Mouse (Mus musculus): ENCODE measurements around the gene Eif3g.

The Eif3g gene

DNA sequence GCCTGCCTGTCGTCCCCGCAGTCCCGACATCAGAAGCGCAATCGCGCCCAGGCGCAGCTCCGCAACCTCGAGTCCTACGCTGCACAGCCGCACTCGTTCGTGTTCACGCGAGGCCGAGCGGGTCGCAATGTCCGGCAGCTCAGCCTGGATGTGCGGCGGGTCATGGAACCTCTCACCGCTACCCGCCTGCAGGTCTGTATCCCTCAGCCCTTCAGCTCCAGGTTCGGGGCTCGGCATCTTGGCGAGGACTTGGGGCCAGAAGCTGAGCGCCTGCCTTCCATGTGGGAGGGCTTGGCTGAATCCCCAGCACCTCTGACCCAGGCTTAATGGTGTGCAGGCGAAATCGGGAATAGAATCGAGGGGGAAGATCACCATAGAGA lies 10.0 kb downstream of the Eif3g start:
- DNase-seq (ENCODE audit: low read depth, low spot score) = no peak

DNA sequence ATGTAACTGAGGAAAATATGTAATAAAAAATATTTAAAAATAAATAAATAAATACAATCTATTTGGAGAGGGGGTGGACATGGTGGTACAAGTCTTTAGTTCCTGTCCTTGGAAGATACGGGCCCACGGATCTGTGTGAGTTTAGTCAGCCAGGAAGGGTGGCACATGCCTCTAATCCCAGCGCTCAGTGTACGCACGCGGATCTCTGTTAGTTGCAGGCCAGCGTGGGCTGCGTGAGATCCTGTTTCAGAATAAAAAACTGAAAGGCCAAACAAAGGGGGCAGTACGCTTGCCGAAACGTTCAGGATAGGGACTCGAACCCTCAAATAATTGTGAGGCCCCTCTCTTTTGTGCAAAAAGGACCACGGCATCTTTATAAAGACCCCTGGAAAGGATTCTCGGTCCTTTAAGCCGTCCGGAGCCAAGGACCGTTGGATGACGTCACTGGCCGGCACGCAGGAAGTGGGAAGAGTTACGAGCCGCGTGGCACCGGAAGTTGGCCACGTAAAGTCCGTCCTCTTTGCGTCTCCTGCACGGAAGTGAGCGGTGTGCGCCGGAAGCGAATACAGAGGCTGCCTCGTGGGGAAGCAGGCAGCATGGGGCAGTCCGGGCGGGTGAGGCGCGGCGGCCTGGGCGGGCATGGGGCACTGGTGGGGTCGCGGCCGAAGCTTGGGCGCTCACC lies 10.6 kb downstream of the Eif3g start, which contains the start of gene Ppan:
Gene Ppan, plus strand, starts transcription at position 472 of the 682 bp plus-strand sequence.
- peak; percentile 84 for DNase-seq (ENCODE audit: low read depth, low spot score)

DNA sequence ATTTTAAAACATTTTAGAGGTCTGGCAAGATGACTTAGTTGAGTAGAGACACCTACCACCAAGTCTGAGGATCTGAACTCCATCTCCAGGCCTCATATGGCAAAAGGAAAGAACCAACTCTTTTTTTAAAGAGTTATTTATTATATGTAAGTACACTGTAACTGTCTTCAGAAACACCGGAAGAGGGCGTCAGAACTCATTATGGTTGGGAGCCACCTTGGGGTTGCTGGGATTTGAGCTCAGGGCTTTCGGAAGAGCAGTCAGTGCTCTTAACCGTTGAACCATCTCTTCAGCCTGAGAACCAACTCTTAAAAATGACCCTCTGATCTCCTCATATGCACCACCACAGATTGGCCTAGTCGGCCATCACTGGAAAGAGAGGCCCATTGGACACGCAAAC lies 11.2 kb downstream of the Eif3g start:
- DNase-seq (ENCODE audit: low read depth, low spot score) = no peak

DNA sequence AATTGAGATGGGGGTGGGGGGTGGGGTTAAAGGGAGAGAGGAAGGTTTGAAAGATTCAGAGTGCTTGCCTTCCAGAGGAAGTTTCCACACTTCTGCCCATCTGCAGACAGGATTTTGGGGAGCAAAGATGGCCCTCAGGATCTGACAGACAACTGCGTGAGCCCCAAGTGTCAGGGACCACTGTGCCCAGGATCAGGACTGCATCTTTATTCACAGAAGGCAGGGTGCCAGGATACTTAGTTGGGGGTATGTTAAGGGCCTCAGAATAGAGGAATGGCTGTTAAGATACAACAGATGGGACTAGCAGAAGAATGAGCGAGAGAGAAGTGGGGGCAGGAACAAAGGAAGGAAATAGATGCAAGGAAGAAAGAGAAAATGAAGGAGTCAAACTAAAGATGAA lies 11.9 kb downstream of the Eif3g start:
- DNase-seq (ENCODE audit: low read depth, low spot score) = no peak

DNA sequence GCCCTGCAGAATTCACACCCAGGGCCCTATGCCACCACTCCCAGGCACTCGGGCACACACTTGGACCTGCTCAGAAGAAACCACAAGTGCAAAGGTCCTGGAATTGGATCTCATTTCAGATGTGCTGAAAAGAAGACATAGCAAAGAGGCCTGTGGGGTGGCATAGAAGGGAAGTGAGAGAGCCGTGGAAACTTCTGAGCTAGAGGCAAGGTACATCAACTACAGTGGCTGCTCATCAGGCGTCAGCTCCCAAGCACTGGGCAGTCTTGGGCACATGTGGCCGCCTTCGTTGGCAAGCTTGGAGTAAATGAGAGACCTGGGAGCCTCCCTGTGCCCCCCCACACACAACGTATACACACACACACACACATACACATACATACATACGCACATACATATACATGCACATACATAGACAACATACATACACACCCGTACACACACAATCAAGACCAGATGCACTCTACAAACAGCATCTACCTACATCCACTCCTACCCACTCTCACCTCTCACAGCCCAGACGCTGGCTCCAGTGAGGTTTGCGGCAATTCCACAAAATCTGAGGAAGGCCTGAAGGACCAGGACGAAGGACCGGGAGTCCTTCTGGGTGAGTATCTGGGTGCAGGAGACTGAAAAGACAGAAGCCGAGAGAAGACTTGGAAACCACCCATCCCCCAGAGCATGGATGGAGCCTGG lies 19.2 kb downstream of the Eif3g start, which contains the start of gene Angptl6:
Gene Angptl6, minus strand, starts transcription at position 631 of the 696 bp plus-strand sequence.
- DNase-seq (ENCODE audit: low read depth, low spot score) = no peak

DNA sequence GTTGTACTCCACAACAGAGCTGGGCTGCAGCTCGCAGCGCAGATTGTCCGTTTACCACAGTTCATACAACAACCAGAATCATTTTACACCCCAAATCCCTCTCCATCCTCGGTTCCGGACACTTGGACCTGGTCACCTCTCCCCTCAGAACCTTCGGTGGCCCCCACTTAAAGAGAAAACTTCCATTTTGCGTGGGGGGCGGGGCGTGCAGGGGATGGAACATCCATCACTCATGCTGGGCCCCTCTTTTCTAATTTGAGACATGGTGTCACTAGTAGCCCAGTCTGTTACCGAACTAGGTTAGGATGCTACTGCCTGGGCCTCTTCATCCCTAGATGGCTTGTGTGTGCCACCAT lies 19.7 kb downstream of the Eif3g start:
- DNase-seq (ENCODE audit: low read depth, low spot score) = no peak

DNA sequence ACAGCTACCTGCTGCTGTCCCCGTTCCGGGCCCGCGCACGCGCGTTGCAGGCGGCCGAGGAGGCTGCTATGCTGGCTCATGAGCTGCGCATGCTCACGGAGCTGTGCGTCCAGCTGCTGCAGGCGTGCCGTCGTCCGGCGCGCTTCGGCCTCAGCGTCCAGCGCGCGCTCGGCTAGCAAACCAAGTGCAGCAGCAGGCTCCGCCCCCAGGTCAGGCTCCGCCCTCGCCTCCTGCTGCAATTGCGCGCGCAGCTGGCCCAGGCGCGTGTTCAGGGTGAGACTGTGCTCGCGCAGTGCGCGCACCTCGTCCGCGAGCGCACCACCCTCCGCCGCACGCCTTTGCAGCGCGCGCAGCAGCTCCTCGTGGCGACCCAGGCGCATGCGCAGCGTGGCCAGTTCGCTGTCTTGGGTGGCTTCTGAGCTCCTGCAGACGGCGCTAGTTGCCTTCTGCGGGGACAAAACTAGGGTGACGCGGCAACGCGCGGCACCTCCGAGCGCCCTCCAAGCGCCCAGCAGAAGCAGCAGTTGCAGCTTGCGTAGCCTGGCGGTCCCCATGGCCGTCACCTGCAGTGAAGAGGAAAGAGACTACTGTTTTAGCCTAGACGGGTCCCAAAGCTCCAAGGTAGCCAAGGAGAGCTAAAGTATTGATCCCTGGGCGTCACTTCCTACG lies 20.2 kb downstream of the Eif3g start:
- DNase-seq (ENCODE audit: low read depth, low spot score) = peak; percentile 96

DNA sequence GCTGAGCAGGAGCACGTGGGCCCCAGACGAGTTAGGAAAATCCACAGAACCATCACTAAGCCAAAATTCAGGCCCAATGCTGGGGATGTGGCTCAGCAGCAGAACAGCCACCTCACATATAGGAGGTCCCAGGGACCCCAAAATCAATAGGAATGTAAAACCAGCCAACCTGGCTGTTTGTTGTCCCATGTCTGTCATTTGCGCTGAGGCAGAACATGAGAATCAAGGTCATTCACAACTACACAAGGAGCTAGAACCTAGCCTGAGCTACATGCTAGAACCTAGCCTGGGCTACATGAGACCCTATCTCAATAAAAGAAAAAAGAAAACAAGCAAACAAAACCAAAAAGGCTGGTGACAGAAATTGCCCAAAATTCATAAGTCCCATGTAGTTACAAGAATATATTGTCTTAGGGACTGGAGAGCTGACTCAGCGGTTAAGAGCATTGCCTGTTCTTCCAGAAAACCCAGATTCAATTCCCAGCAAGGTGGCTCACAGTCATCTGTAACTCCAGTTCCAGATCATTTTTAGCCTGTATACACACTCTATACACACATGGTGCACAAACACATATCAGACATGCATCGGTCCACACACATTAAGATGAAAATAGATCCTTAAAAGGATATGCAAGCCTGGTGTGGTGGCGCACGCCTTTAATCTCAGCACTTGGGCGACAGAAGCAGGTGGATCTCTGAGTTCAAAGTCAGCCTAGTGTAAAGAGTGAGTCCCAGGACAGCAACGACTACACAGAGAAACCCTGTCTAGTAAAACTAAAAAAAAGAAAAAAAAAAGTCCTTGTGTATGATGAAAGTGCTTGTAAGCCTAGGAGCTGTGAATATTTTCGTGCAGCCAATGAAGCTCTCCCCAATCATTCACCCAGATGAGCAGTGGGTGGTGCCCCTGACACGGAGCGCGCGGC lies 21.0 kb downstream of the Eif3g start:
- no peak for DNase-seq (ENCODE audit: low read depth, low spot score)

DNA sequence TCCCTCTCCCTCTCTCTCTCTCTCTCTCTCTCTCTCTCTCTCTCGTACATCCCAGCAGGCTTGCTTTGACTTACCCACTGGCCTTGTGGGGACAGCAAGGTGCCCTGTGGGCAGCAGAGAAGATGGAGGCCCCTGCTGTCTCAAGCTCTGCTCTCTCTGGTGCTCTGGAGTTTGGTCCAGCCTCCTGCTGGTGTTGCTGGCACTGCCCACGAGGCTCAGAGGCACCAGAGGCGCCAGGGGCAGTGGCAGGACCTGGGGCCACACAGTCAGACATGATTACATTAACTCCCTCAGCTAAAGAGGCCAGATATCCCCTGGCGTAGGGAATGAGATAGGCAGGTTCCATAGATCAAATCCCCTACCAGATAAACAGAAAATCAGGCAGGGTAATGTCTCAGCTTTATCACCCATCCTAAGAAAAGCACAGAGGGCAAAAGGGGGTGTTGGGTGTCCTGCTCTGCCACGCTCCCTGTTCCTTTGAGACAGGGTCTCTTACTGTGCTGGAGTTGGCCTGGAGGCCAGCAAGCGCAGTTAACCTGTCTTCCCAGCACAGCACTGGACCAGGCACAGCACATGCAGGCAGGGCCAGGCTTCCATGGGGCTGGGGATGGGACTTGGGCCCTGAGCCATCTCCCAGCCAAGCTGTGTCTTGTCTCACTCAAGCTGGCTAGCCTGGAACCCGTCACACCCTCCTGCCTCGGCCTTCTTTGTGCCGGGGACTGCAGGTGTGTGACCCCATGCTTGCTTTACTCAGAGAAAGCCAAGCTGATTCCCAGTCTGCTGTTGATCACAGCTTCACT lies 21.9 kb downstream of the Eif3g start:
- no peak for DNase-seq (ENCODE audit: low read depth, low spot score)

DNA sequence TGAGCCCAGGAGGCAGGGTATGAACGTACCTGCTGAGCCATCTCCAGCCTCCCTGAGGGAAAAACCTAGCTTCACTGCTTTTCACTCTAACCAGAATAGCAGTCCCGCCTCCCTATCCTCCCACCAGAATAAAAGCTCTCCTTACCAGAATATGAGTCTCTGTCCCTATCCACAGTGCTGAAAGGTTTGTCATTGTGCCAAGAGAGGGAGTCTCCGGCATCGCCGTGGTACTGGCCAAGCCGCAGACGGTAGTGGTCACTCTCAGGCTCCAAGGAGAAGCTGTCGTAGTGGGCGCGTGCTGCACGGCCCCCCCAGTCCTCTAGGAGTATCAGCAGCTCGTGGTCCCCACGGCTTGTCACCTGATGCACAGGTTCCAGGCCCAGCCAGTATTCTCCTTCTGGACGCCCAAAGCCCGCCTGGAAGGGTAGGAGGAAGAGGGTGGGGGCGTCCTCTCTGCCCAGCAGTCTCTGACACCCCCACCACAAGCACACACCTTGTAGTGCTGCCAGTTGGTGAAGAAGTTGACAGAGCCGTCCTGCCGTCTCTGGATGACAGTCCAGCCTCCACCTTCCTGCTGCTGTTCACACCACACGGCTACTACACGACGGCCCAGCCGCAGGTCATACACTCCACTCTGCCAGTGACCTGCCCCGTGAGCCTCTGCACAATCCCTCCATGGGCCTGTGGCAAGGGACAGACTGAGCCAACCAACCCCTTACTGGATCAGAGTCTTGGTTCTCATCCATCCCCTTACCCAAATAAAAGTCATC lies 23.2 kb downstream of the Eif3g start:
- DNase-seq (ENCODE audit: low read depth, low spot score) = no peak

DNA sequence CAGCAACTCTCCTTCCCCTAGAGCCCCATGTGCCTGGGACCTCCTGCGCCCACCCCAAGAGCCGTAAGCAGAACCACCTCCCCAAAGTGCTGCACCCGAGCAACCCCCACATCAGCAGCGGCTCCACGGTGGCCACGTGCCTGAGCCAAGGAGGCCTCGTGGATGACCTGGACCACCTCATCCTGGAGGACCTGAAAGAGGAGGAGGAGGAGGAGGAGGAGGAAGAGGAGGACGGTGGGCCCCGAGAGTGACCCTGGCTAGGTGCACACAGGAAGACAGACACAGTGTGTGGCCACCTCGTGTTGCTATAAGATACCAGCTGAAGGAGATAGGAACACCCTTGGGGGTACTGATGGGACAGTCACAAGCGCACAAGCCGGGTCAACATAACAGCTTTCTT lies 24.9 kb downstream of the Eif3g start:
- DNase-seq (ENCODE audit: low read depth, low spot score) = no peak

DNA sequence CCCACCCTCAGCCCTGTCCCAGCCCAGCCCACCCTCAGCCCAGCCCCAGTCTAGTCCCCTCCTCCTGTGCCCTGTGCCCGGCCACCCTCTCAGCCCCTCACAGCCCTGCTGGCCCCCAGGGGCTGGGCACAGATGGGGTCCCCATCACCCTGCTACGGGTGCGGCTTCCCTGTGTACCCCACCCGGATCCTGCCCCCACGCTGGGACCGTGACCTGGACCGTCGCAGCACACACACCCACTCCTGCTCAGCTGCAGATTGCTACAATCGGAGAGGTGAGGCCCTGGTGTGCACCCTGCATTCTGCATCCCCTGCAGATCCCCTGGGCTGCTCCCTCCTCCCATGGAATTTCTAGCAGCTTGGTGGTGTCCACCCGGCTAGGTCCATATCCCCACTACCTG lies 25.4 kb downstream of the Eif3g start:
- no peak for DNase-seq (ENCODE audit: low read depth, low spot score)

DNA sequence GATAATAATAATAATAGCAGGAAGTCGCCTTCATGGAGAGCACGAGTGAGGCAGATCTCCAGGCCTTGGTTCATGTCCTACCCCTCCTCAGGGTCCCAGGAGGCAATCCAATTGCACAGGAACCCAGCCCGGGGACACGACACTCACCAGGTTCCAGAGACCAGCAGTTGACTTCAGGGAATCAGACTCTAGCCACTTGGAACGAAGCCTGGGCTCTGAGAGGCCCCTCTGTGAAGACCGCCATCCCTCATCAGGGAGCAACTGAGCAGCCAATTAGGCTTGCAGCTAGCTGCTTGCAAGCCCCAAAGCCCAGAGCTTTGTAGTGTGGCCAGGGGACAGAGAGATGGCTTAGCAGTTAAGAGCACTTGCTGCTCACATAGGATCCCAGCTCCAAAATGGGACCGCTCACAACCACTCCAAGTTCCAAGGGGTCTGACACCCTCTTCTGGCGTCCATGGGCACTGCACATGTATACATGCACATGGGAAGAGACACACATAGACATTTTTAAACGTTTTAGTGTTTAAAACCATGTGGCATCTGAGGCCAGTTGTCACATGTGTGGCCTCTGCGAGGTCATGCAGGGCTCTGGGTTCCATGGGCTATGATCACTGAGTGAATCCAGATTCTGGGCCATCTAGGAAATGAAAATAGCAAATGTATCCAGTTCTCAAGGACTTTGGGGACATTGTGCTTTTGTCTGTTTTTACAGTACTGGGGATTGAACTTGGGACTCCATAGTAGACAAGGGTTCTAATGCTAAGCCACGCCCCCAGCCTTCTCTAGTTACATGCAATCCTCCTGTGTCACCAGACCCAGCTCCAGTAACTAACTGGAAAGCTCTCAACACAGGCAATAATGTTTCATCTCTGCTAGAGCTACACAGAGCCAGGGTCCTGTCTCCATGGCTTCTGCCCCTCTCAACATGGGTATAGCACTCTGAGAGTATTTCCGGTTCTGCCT lies 27.9 kb downstream of the Eif3g start:
- no peak for DNase-seq (ENCODE audit: low read depth, low spot score)

DNA sequence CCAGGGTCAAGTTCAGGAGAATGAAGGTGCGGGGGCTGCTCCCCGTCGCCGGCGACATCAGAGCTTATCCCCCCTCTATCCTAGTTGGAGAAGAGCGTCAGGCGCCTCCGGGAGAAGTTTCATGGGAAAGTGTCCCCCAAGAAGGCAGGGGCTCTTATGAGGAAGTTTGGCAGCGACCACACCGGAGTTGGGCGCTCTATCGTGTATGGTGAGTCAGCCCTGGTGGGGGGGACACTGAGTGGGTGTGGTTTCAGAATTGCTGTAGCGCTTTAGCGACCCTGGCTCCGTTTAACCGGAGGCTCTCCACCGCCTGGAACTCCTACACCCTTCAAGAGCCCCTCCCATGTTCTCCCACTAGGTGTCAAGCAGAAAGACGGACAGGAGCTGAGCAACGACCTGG lies 29.2 kb downstream of the Eif3g start:
- DNase-seq (ENCODE audit: low read depth, low spot score) = no peak

DNA sequence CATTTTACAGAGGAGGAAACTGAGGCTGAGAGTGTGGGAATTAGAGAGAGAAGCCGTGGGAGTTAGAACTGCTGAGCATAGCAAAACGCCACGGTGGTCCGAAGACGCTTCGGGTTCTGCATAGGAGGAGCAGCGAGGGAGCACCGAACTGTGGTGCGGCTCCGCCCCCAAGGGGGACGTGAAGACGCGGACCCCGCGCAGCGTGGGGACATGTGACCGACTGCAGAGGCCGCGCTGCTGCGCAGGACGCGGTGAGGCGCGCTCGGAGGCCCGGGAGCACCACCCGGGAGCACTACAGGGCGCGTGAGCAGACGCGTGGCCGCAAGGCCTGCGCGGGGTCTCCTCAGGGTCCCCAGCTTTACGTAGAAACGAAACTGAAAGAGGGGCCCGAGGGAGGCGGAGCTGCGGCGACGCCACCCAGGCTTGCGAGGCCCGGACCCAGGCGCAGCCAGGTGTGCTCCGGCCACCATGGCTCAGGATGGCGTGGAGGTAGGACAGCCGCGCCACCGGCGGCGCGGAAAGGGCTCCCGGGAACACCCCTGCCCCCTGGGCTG lies 29.9 kb downstream of the Eif3g start, which contains the start of gene A230050P20Rik:
Gene A230050P20Rik, plus strand, starts transcription at position 195 of the 554 bp plus-strand sequence.
- no peak for DNase-seq (ENCODE audit: low read depth, low spot score)

DNA sequence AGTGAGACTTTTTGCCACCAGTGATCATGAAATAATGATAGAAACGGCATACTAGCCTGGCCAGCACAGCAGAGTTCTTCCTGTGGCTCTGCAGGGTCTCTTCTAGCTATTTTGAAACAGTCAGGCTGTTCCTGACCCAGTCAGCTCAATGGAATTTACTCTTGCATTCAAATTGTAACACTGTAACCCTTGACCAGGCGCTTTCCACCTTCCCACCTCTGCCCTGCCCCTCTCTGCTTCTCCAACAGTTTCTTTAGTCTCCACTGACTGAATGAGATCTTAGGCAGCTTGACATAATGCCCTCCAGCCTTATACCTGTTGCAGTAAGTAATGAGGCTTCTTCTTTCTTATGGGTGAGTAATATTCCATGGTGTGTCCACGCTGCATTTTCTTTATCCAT lies 31.5 kb downstream of the Eif3g start:
- no peak for DNase-seq (ENCODE audit: low read depth, low spot score)

DNA sequence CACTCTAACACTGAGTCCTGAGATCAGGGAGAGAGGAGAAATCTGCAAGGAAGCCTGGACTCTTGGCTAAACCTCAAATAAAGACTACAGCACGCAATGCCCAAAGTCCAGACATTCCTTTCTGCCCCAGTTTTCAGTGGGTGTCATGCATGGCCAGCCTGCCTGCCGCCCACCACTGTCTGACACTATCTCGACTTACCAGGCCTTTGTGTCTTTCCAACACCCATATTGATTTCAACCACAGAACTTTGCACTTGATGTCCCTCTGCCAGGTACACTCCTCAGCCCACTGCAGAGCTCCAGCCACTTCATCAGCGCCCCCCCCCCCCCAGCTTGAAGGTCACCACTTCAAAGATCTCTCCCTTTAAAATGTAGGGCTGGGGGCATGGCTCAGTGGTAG lies 36.2 kb downstream of the Eif3g start:
- no peak for DNase-seq (ENCODE audit: low read depth, low spot score)

DNA sequence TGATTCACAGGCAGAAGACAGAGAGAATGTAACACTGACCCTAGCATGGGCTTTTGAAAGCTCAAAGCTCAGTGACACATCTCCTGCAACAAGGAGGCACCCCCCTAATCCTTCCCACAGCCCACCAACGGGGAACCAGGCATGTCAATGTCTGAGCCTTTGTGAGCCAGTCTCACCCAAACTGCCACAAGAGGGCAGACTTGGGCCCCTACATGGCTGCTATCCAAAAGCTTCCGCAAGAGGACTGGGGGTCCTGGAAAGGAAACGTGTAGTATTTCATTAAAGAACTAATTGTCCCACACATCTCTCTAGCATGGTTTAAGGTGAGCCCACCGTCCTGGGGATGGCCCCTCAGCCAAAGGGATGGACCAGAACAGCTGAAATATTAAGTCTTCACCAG lies 36.6 kb downstream of the Eif3g start:
- DNase-seq (ENCODE audit: low read depth, low spot score) = no peak

DNA sequence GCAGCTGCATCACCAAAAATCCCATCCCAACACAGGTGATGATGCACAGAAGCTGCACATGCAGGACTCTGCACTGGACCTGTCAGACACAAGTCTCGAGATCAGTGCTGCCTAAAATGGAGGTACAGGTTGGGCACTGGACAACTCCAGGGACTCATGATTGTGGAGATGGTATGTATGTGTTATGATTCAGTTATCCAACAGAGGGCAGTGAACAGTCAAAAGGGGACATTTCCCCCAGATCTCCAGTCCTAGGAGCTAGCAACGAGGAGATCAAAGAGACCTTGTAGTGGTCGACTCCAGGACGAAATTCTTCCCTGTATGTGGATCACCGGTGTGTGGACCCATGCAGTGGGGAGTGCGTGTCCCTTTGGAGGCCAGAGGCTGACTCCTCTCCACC lies 38.5 kb downstream of the Eif3g start:
- no peak for DNase-seq (ENCODE audit: low read depth, low spot score)
